Mouse (Mus musculus): ENCODE measurements around the gene Mlxipl. TPM values are rescaled to one million over a fixed set of nuclear protein-coding genes. Genes with fewer than 3 reads are reported as not detected.

The Mlxipl gene
- polyA plus RNA-seq, 1 experiment from 2014 or later, result 0.91 TPM

GRCm38 (mm10) chr5:135168063-135169062 lies 78.7 kb downstream of the Mlxipl start, which contains the start of gene Bcl7b:
TSS of gene Bcl7b (plus strand) at chr5:135168283.
- H3K9me3 ChIP-seq (ENCODE audit: control insufficient read depth, low read length), result no peaks in the 10 kb centered on the region
- H3K4me1 ChIP-seq (replicated peaks; ENCODE audit: control insufficient read depth, insufficient read depth, low read length), result peaks cover 8% of the 10 kb centered on the region
- H3K27ac ChIP-seq, result peak within 1 kb of the TSS; percentile 99
- DNase-seq (ENCODE audit: low spot score) (peak; percentile 96), ATAC-seq (ENCODE audit: low FRiP score) (peak; percentile 98)
- 2% methylated on average over 88 of the region's 95 CpGs for WGBS
- peak within 1 kb of the TSS; percentile 70 for H3K4me3 ChIP-seq (replicated peaks; ENCODE audit: low read length)
- H3K27me3 ChIP-seq (ENCODE audit: control insufficient read depth, insufficient read depth, low read length), result no peaks in the 10 kb centered on the region
- peaks cover 26% of the 10 kb centered on the region for H3K36me3 ChIP-seq (replicated peaks; ENCODE audit: control insufficient read depth, insufficient read depth)
- peak within 1 kb of the TSS; percentile 86 for H3K9ac ChIP-seq
- peak within 1 kb of the TSS; percentile 93 for H3K4me2 ChIP-seq (replicated peaks)

DNA sequence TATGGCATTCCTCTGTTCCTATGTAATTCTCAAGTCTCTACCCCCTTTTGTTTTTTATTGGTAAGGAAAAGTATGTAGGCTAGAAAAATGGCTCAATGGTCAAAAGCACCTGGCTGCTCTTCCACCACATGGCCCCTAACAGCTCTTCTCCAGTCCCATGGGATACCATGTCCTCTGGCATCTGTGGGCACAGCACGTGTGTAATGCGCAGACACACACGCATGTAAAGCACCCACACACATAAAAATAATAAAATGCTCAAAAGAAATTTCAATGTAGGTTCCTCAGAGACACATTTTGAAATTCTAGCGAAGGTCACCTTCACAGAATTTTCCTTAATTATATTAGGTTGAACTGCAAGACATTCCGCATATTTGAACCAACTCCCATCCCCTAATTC lies 79.8 kb downstream of the Mlxipl start:
- Histone ChIP-seq H3K4me1 (replicated peaks; ENCODE audit: control insufficient read depth, insufficient read depth, low read length) (peaks cover 8% of the 10 kb centered on the region), H3K4me2 (replicated peaks) (peak overlapping the region; percentile 93), H3K9ac (peak overlapping the region; percentile 86), H3K4me3 (replicated peaks; ENCODE audit: low read length) (peak overlapping the region; percentile 70), H3K9me3 (ENCODE audit: control insufficient read depth, low read length) (no peaks in the 10 kb centered on the region), H3K36me3 (replicated peaks; ENCODE audit: control insufficient read depth, insufficient read depth) (peaks cover 34% of the 10 kb centered on the region), H3K27ac (peak overlapping the region; percentile 99; the same call in 1 of the 2 replicates), H3K27me3 (ENCODE audit: control insufficient read depth, insufficient read depth, low read length) (no peaks in the 10 kb centered on the region)
- DNase-seq (ENCODE audit: low spot score) (no peak), ATAC-seq (ENCODE audit: low FRiP score) (no peak)
- WGBS, result 90% methylated on average over 5 of the region's 5 CpGs

- no peak overlapping the region for H3K4me2 ChIP-seq (replicated peaks)
- H3K4me3 ChIP-seq (replicated peaks; ENCODE audit: low read length), result no peak overlapping the region
- no peaks in the 10 kb centered on the region for H3K27me3 ChIP-seq (ENCODE audit: control insufficient read depth, insufficient read depth, low read length)
- H3K27ac ChIP-seq, result no peak overlapping the region
- H3K9ac ChIP-seq, result no peak overlapping the region
- no peak for ATAC-seq (ENCODE audit: low FRiP score)
- no peaks in the 10 kb centered on the region for H3K9me3 ChIP-seq (ENCODE audit: control insufficient read depth, low read length)
- 94% methylated on average over 6 of the region's 6 CpGs for WGBS
- no peak for DNase-seq (ENCODE audit: low spot score)
- H3K4me1 ChIP-seq (replicated peaks; ENCODE audit: control insufficient read depth, insufficient read depth, low read length), result peaks cover 8% of the 10 kb centered on the region
- peaks cover 55% of the 10 kb centered on the region for H3K36me3 ChIP-seq (replicated peaks; ENCODE audit: control insufficient read depth, insufficient read depth)
Observed at GRCm38 (mm10) chr5:135171688-135172220, 82.1 kb downstream of the Mlxipl start.

DNA sequence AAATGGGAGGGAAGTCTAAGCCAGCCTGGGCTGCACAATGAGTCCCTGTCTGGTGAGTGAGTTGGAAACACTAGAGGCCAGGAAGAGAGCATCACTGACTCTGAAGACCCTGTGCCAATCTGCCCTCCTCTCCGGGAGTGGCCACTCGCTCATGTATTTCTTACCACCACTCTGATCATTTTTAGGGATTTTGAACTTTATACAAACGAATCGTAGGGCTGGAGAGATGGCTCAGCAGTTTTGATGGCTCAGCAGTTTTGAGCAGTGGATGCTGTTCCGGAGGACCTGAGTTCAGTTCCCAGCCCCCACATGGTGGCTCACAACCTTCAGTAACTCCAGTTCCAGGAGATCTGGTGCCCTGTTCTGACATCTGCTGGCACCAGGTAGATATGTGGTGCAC lies 83.3 kb downstream of the Mlxipl start:
- ATAC-seq (ENCODE audit: low FRiP score), result no peak
- peaks cover 68% of the 10 kb centered on the region for H3K36me3 ChIP-seq (replicated peaks; ENCODE audit: control insufficient read depth, insufficient read depth)

GRCm38 (mm10) chr5:135175086-135175485 lies 85.4 kb downstream of the Mlxipl start:
- H3K4me3 ChIP-seq (replicated peaks; ENCODE audit: low read length), result no peak overlapping the region
- no peaks in the 10 kb centered on the region for H3K27me3 ChIP-seq (ENCODE audit: control insufficient read depth, insufficient read depth, low read length)
- H3K4me2 ChIP-seq (replicated peaks), result no peak overlapping the region
- no peak for ATAC-seq (ENCODE audit: low FRiP score)
- peaks cover 86% of the 10 kb centered on the region for H3K36me3 ChIP-seq (replicated peaks; ENCODE audit: control insufficient read depth, insufficient read depth)
- DNase-seq (ENCODE audit: low spot score), result no peak
- H3K27ac ChIP-seq, result no peak overlapping the region
- no peaks in the 10 kb centered on the region for H3K4me1 ChIP-seq (replicated peaks; ENCODE audit: control insufficient read depth, insufficient read depth, low read length)
- no peaks in the 10 kb centered on the region for H3K9me3 ChIP-seq (ENCODE audit: control insufficient read depth, low read length)
- H3K9ac ChIP-seq, result no peak overlapping the region

More for the DNA sequence above, 83.3 kb downstream of the Mlxipl start:
- no peak overlapping the region for H3K4me2 ChIP-seq (replicated peaks)
- H3K4me1 ChIP-seq (replicated peaks; ENCODE audit: control insufficient read depth, insufficient read depth, low read length), result peaks cover 8% of the 10 kb centered on the region
- H3K27ac ChIP-seq, result no peak overlapping the region
- no peak overlapping the region for H3K4me3 ChIP-seq (replicated peaks; ENCODE audit: low read length)
- no peaks in the 10 kb centered on the region for H3K27me3 ChIP-seq (ENCODE audit: control insufficient read depth, insufficient read depth, low read length)
- H3K9ac ChIP-seq, result no peak overlapping the region
- H3K9me3 ChIP-seq (ENCODE audit: control insufficient read depth, low read length), result no peaks in the 10 kb centered on the region
- 96% methylated on average over 5 of the region's 5 CpGs for WGBS
- no peak for DNase-seq (ENCODE audit: low spot score)

DNA sequence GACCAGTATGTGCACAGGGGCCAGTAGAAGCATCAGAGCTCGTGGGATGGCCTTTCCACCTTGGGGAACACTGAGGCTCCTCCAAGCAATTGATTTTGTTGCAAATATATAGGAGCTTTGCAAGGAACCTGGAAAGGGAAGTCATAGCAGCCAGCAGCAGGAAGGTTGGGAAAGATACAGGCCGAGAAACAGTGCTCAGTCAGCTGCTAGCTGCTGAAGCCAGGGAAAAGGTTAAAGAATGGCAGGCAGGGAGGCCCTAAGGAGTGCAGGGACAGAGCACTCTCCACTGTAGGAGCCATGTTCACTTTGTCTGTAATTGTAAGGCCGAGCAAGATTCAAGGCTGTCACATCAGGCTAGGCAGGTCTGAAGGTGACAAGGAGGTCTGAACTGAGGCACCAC lies 88.8 kb downstream of the Mlxipl start:
- no peak overlapping the region for H3K9ac ChIP-seq
- no peak overlapping the region for H3K4me2 ChIP-seq (replicated peaks)
- no peak for ATAC-seq (ENCODE audit: low FRiP score)
- no peaks in the 10 kb centered on the region for H3K27me3 ChIP-seq (ENCODE audit: control insufficient read depth, insufficient read depth, low read length)
- peaks cover 92% of the 10 kb centered on the region for H3K36me3 ChIP-seq (replicated peaks; ENCODE audit: control insufficient read depth, insufficient read depth)
- H3K9me3 ChIP-seq (ENCODE audit: control insufficient read depth, low read length), result no peaks in the 10 kb centered on the region
- no peak overlapping the region for H3K27ac ChIP-seq
- no peaks in the 10 kb centered on the region for H3K4me1 ChIP-seq (replicated peaks; ENCODE audit: control insufficient read depth, insufficient read depth, low read length)
- 79% methylated on average over 3 of the region's 3 CpGs for WGBS
- DNase-seq (ENCODE audit: low spot score), result no peak
- H3K4me3 ChIP-seq (replicated peaks; ENCODE audit: low read length), result no peak overlapping the region

DNA sequence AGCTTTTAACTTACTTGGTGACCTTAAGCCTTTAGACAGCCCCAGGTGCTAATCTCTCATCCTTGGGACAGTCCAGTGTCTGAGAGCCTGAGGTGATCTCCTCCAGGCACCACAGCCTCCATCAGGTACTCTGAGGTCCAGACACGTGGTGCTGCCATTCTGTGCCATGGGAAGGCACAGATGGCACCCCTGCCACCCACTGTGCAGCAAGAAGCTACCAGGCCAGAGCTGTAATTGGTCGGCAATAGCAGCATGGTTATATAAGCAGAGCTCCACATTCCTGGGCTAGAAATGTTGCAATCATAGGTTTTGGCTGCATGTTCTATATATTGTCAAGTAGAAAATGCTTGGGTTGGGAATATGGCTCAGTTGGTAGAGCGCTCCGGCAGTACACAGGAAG lies 89.3 kb downstream of the Mlxipl start:
- peaks cover 88% of the 10 kb centered on the region for H3K36me3 ChIP-seq (replicated peaks; ENCODE audit: control insufficient read depth, insufficient read depth)
- WGBS, result 90% methylated on average over 4 of the region's 4 CpGs
- H3K4me1 ChIP-seq (replicated peaks; ENCODE audit: control insufficient read depth, insufficient read depth, low read length), result no peaks in the 10 kb centered on the region
- H3K9me3 ChIP-seq (ENCODE audit: control insufficient read depth, low read length), result no peaks in the 10 kb centered on the region
- H3K9ac ChIP-seq, result no peak overlapping the region
- H3K27ac ChIP-seq, result no peak overlapping the region
- H3K27me3 ChIP-seq (ENCODE audit: control insufficient read depth, insufficient read depth, low read length), result no peaks in the 10 kb centered on the region
- ATAC-seq (ENCODE audit: low FRiP score) (no peak), DNase-seq (ENCODE audit: low spot score) (no peak)
- H3K4me3 ChIP-seq (replicated peaks; ENCODE audit: low read length), result no peak overlapping the region
- no peak overlapping the region for H3K4me2 ChIP-seq (replicated peaks)

- WGBS, result 97% methylated on average over 5 of the region's 7 CpGs
- no peak overlapping the region for H3K4me2 ChIP-seq (replicated peaks)
- ATAC-seq (ENCODE audit: low FRiP score) (no peak), DNase-seq (ENCODE audit: low spot score) (no peak)
- H3K9me3 ChIP-seq (ENCODE audit: control insufficient read depth, low read length), result no peaks in the 10 kb centered on the region
- H3K4me1 ChIP-seq (replicated peaks; ENCODE audit: control insufficient read depth, insufficient read depth, low read length), result no peaks in the 10 kb centered on the region
- H3K36me3 ChIP-seq (replicated peaks; ENCODE audit: control insufficient read depth, insufficient read depth), result peaks cover 84% of the 10 kb centered on the region
- no peak overlapping the region for H3K9ac ChIP-seq
- no peaks in the 10 kb centered on the region for H3K27me3 ChIP-seq (ENCODE audit: control insufficient read depth, insufficient read depth, low read length)
- no peak overlapping the region for H3K27ac ChIP-seq
- no peak overlapping the region for H3K4me3 ChIP-seq (replicated peaks; ENCODE audit: low read length)
Observed at GRCm38 (mm10) chr5:135179616-135180015, 89.9 kb downstream of the Mlxipl start.

- no peak for ATAC-seq (ENCODE audit: low FRiP score)
- WGBS, result 93% methylated on average over 14 of the region's 14 CpGs
- Histone ChIP-seq H3K4me3 (replicated peaks; ENCODE audit: low read length) (no peak overlapping the region), H3K27me3 (ENCODE audit: control insufficient read depth, insufficient read depth, low read length) (no peaks in the 10 kb centered on the region), H3K9ac (no peak overlapping the region), H3K9me3 (ENCODE audit: control insufficient read depth, low read length) (no peaks in the 10 kb centered on the region), H3K27ac (no peak overlapping the region), H3K36me3 (replicated peaks; ENCODE audit: control insufficient read depth, insufficient read depth) (peaks cover 72% of the 10 kb centered on the region), H3K4me1 (replicated peaks; ENCODE audit: control insufficient read depth, insufficient read depth, low read length) (no peaks in the 10 kb centered on the region), H3K4me2 (replicated peaks) (no peak overlapping the region)
- no peak for DNase-seq (ENCODE audit: low spot score)
Observed at GRCm38 (mm10) chr5:135180796-135181195, 91.1 kb downstream of the Mlxipl start.

All from hindbrain, embryonic 14.5 days (tissue).